Mouse (Mus musculus) spleen, postnatal 4 days (tissue): ENCODE measurements around the gene Snorc.

Experiments
- DNase-seq, 2 experiments: peaks; one replicate each; pipeline ENCODE4 v3.0.0; 2022; ENCODE audit warnings: low spot score in 2 of 2

Gene Snorc

DNA sequence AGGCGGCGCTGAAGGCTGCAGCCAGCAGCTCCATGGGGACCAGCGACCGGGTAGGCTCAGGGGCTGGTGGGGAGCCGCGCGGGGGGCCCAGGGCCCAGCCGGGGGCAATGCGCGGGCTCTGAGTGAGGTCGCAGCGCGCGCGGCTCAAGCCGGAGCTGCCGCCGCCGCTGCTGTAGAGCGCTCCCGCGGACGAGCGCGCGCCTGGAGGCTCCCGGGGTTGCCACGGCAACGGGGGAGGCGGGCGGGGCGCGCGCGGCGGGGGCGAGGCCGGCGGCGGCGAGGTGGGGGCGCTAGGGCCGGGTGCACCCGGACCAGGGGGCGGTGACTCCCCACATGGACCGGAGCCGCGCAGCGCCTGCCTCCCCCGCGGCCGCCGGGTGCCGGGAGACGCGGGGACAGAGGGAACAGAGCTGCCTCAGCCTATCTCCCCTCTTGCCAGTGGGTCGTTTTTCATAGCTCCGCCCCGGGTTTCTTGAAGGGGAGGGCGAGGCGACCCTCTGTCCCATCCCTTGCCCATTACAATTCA, 40.2 kb downstream of the Snorc start:
- no peak for DNase-seq

- no peak for DNase-seq
Measured at GRCm38 (mm10) chr1:87510845-87511244, 40.8 kb downstream of the Snorc start.

- no peak for DNase-seq
Measured at GRCm38 (mm10) chr1:87520467-87520866, 50.4 kb downstream of the Snorc start.

DNA sequence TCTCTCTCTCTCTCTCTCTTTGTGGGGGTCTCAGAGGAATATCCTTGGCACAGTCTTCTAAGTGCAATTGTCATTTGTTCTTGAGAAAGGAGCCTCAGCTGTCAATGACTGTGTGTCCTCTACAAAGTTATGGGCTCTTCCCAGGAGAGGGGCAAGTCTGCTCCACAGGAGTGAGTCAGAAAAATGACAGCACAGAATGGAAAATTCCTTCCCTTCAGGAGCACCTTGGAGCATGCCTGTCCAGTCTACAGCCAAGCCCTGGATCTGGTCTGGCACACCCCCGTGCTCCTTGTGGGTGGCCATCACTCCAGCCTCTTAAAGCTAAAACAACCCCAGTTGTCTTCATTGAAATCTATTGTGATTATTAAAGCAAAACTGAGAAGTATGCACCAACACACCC, 51.5 kb downstream of the Snorc start:
- DNase-seq: no peak

DNA sequence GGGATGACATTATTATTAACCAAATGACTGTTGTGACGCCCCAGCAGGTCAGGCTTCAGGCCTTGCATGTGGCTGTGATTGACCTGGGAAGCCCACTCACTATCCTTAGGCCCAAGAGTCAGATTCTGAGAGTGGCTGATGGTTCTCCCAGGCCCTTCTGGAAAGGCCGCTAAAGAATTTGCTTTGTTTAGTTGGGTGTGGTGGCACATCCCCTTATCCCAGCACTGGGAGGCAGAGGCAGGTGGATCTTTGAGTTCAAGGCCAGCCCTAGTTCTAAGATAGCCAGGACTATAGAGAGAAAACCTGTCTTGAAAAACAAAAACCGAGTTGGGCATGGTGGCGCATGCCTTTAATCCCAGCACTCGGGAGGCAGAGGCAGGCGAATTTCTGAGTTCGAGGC, 55.0 kb downstream of the Snorc start:
- no peak for DNase-seq
